In genomic region chr3:96051839-96052238, GRCm38 (mm10) we compare ENCODE assay signal across 8 mouse cellular contexts. TPM values are rescaled to one million over a fixed set of nuclear protein-coding genes. Genes with fewer than 3 reads are reported as not detected.
DNase-seq lines count a peak whose midpoint lies in the region; ATAC-seq and TF ChIP-seq lines count a peak whose summit lies in the region.

No protein-coding gene starts in this region.

- no peak overlapping the region for H3K27ac ChIP-seq in intestine, postnatal 0 days (ENCODE audit: low read depth, low read length)
- no peak overlapping the region for H3K27ac ChIP-seq in intestine, embryonic 15.5 days
- H3K27ac ChIP-seq in lung, embryonic 14.5 days (ENCODE audit: low read depth): no peak overlapping the region

- H3K9ac ChIP-seq in intestine, postnatal 0 days (ENCODE audit: low read depth, low read length): no peak overlapping the region
- no peak overlapping the region for H3K9ac ChIP-seq in intestine, embryonic 15.5 days
- H3K9ac ChIP-seq in lung, embryonic 14.5 days: no peak overlapping the region

- peaks cover 3% of the 10 kb centered on the region; the same call in 1 of the 2 replicates for H3K36me3 ChIP-seq in intestine, postnatal 0 days (ENCODE audit: control insufficient read depth, insufficient read depth)
- no peaks in the 10 kb centered on the region for H3K36me3 ChIP-seq in intestine, embryonic 15.5 days
- H3K36me3 ChIP-seq in lung, embryonic 14.5 days (ENCODE audit: insufficient read depth): peaks cover 18% of the 10 kb centered on the region; the same call in 1 of the 2 replicates

- H3K4me1 ChIP-seq in intestine, postnatal 0 days (replicated peaks; ENCODE audit: control insufficient read depth, insufficient read depth, low read length): no peaks in the 10 kb centered on the region
- 0 out of 2 replicates have a peak, but pooled peaks cover 4% of the 10 kb centered on the region for H3K4me1 ChIP-seq in intestine, embryonic 15.5 days (replicated peaks)
- H3K4me1 ChIP-seq in lung, embryonic 14.5 days (ENCODE audit: insufficient read depth): no peaks in the 10 kb centered on the region

- no peaks in the 10 kb centered on the region for H3K27me3 ChIP-seq in intestine, postnatal 0 days (replicated peaks; ENCODE audit: control insufficient read depth, insufficient read depth, low read length)
- H3K27me3 ChIP-seq in intestine, embryonic 15.5 days (replicated peaks): no peaks in the 10 kb centered on the region
- no peaks in the 10 kb centered on the region for H3K27me3 ChIP-seq in lung, embryonic 14.5 days (ENCODE audit: insufficient read depth, low read length)

- no peak for ATAC-seq in intestine, postnatal 0 days
- no peak for ATAC-seq in intestine, embryonic 15.5 days
- peak; percentile 41; the same call in 1 of the 2 replicates for ATAC-seq in lung, embryonic 14.5 days (ENCODE audit: insufficient read depth)

- no peaks in the 10 kb centered on the region for H3K9me3 ChIP-seq in intestine, postnatal 0 days (ENCODE audit: control insufficient read depth)
- no peaks in the 10 kb centered on the region for H3K9me3 ChIP-seq in intestine, embryonic 15.5 days
- no peaks in the 10 kb centered on the region for H3K9me3 ChIP-seq in lung, embryonic 14.5 days (ENCODE audit: low read depth, low read length)

- DNase-seq in CD4-positive, CD25-positive, alpha-beta regulatory T cell, adult 2 months (ENCODE audit: low read depth, low spot score): peak; percentile 73
- peak; percentile 66 for DNase-seq in ZHBTc4 (ENCODE audit: low read depth, low spot score)
- DNase-seq in embryo, embryonic 11.5 days (ENCODE audit: low read depth, low spot score): peak; percentile 32
- peak; percentile 83 for DNase-seq in lung, embryonic 14.5 days
- no peak for DNase-seq in ovary, adult 18-20 months (ENCODE audit: low spot score)
- DNase-seq in testis, postnatal 14 days (ENCODE audit: low spot score): no peak

- no peak overlapping the region for H3K4me2 ChIP-seq in intestine, postnatal 0 days (replicated peaks; ENCODE audit: low read depth)
- no peak overlapping the region for H3K4me2 ChIP-seq in intestine, embryonic 15.5 days (replicated peaks)
- H3K4me2 ChIP-seq in lung, embryonic 14.5 days: no peak overlapping the region

- peak; percentile 88 for TF ChIP-seq CTCF in intestine, postnatal 0 days (IDR thresholded peaks at IDR 0.05; ENCODE audit: low read depth)
- peak; percentile 82 for TF ChIP-seq CTCF in lung, embryonic 14.5 days (IDR thresholded peaks at IDR 0.05; ENCODE audit: low read depth)

- WGBS in intestine, postnatal 0 days: 60% methylated on average over 2 of the region's 2 CpGs
- WGBS in intestine, embryonic 15.5 days: 44% methylated on average over 2 of the region's 2 CpGs
- WGBS in lung, embryonic 14.5 days: 52% methylated on average over 2 of the region's 2 CpGs

- H3K4me3 ChIP-seq in intestine, postnatal 0 days (ENCODE audit: low read depth, low read length): no peak overlapping the region
- H3K4me3 ChIP-seq in intestine, embryonic 15.5 days (replicated peaks): no peak overlapping the region
- H3K4me3 ChIP-seq in lung, embryonic 14.5 days (ENCODE audit: low read depth, low read length): no peak overlapping the region

RNA-seq across cellular contexts. Expression of gene Vps45, which starts 6.4 kb away (rescaled TPM):
- 22.5 and 27.1 TPM in 2 replicates for polyA plus RNA-seq in intestine, postnatal 0 days (2015; fragmentation: Nextera tagmentation; extraction: Ambion mirVana)
- 28.4 and 32.4 TPM in 2 replicates for polyA plus RNA-seq in intestine, embryonic 15.5 days (2015; fragmentation: Nextera tagmentation; extraction: Ambion mirVana)
- polyA plus RNA-seq in lung, embryonic 14.5 days (2014; fragmentation: Nextera tagmentation; extraction: Ambion mirVana): 18.6 and 19.7 TPM in 2 replicates

RNA-seq across cellular contexts. Expression of gene Otud7b, which starts 52.5 kb away (rescaled TPM):
- 16.6 and 17.0 TPM in 2 replicates for polyA plus RNA-seq in intestine, postnatal 0 days (2015; fragmentation: Nextera tagmentation; extraction: Ambion mirVana)
- polyA plus RNA-seq in intestine, embryonic 15.5 days (2015; fragmentation: Nextera tagmentation; extraction: Ambion mirVana): 18.7 and 19.8 TPM in 2 replicates
- polyA plus RNA-seq in lung, embryonic 14.5 days (2014; fragmentation: Nextera tagmentation; extraction: Ambion mirVana): 18.9 and 21.3 TPM in 2 replicates

RNA-seq across cellular contexts. Expression of gene Plekho1, which starts 56.0 kb away (rescaled TPM):
- 18.9 and 23.8 TPM in 2 replicates for polyA plus RNA-seq in intestine, postnatal 0 days (2015; fragmentation: Nextera tagmentation; extraction: Ambion mirVana)
- 28.0 and 30.1 TPM in 2 replicates for polyA plus RNA-seq in intestine, embryonic 15.5 days (2015; fragmentation: Nextera tagmentation; extraction: Ambion mirVana)
- 36.7 and 37.0 TPM in 2 replicates for polyA plus RNA-seq in lung, embryonic 14.5 days (2014; fragmentation: Nextera tagmentation; extraction: Ambion mirVana)

Comparison
In these comparisons a context has a peak if more than half of its experiments do, and no peak if none do; other contexts are left out.
1. DNase-seq: peak in CD4-positive, CD25-positive, alpha-beta regulatory T cell, adult 2 months (single experiment), ZHBTc4 (single experiment), embryo, embryonic 11.5 days (single experiment) and lung, embryonic 14.5 days (single experiment); none in ovary, adult 18-20 months (single experiment) and testis, postnatal 14 days (single experiment).